Mouse (Mus musculus) gastrocnemius, postnatal 10 days (tissue): ENCODE results near the gene Cyp2c23. TPM values are rescaled to one million over a fixed set of nuclear protein-coding genes. Genes with fewer than 3 reads are reported as not detected.

ENCODE experiments used
- DNase-seq: peaks from one replicate; pipeline ENCODE4 v3.0.0; 2021; ENCODE audit warnings: mixed read lengths
- long read RNA-seq, 2 experiments: library from polyadenylated mRNA; stranded (forward); transcript quantifications; one replicate each; pipeline ENCODE4 v2.0.0; 2021
- total RNA-seq, 2 experiments: library from RNA; stranded (reverse); gene quantifications; 2 replicates each; pipeline ENCODE4 v1.2.3; 2021

Gene Cyp2c23
- not detected for total RNA-seq
- long read RNA-seq, experiment 1 = 0 reads
- long read RNA-seq, experiment 2 = 0 reads

GRCm38 (mm10) chr19:44028972-44029371, at the start of gene Cyp2c23:
Cyp2c23 (minus strand) TSS chr19:44029208.
- no peak for DNase-seq

DNA sequence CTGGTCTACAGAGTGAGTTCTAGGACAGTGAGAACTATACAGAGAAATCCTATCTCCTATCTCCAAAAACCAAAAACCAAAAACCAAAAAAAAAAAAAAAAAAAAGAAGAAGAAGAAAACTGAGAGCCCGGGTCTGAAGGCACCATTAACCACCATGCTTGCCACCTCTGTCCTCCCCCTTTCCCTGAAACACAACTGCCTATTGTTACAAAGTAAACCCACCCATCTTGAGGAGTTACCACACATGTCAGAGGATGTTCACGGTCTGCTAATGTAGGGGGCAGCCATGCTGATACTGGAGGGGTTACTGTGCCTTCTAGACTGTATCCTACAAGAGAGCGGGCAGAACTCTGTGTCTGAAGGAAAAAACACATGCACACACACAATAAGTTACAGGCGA, 48.0 kb upstream of the Cyp2c23 start:
- DNase-seq = no peak

DNA sequence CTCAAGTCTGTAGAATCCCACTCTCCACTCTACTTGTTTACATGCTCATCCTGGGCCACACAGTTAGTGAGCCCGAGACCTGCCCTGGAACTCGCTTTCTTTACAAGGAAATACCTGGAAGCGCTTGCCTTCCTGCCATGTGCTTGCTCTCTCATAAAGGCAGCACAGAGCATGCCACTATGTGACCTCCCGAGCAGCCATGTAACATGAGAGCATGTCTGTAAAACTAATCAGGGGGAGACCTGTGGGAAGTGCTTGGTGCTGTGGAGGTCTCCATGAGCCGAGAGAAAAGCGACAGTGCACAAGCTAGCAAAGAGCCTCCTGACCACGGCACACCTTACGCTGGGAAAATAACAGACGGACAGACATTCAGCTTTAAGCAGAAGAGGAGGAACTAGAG, 47.4 kb upstream of the Cyp2c23 start:
- DNase-seq = no peak

DNA sequence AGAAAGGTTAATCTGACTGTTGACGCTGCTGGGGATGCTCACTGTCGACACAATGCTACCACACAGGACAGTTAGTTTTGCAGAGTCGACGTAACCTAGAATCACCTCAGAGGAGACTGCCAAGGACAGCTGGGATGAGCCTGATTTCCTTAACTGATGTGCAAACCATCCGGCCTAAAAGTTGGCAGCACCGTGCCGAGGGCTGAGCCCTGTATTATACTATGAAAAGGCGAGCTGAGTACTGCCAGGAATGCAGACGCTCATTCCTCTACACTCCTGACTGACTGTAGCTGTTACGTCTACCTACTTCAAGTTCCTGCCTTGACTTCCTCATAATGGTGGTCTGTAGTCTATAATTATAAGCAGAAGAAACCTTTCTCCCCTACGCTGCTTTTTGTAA, 46.0 kb upstream of the Cyp2c23 start:
- DNase-seq = no peak

- no peak for DNase-seq
Measured at GRCm38 (mm10) chr19:44071166-44071565, 42.2 kb upstream of the Cyp2c23 start.

GRCm38 (mm10) chr19:44069914-44070232, 40.9 kb upstream of the Cyp2c23 start:
- no peak for DNase-seq

- DNase-seq = peak; percentile 91
Measured at GRCm38 (mm10) chr19:44069121-44069913, 40.3 kb upstream of the Cyp2c23 start, which contains the start of gene Erlin1. Erlin1 (minus strand) TSS chr19:44069785.

GRCm38 (mm10) chr19:44068232-44068631, 39.2 kb upstream of the Cyp2c23 start:
- DNase-seq = no peak

GRCm38 (mm10) chr19:44067323-44068049, 38.5 kb upstream of the Cyp2c23 start:
- no peak for DNase-seq

- DNase-seq = no peak
Measured at GRCm38 (mm10) chr19:44064734-44065133, 35.7 kb upstream of the Cyp2c23 start.

GRCm38 (mm10) chr19:44063773-44064172, 34.8 kb upstream of the Cyp2c23 start:
- DNase-seq = no peak

GRCm38 (mm10) chr19:44060226-44060625, 31.2 kb upstream of the Cyp2c23 start:
- no peak for DNase-seq

DNA sequence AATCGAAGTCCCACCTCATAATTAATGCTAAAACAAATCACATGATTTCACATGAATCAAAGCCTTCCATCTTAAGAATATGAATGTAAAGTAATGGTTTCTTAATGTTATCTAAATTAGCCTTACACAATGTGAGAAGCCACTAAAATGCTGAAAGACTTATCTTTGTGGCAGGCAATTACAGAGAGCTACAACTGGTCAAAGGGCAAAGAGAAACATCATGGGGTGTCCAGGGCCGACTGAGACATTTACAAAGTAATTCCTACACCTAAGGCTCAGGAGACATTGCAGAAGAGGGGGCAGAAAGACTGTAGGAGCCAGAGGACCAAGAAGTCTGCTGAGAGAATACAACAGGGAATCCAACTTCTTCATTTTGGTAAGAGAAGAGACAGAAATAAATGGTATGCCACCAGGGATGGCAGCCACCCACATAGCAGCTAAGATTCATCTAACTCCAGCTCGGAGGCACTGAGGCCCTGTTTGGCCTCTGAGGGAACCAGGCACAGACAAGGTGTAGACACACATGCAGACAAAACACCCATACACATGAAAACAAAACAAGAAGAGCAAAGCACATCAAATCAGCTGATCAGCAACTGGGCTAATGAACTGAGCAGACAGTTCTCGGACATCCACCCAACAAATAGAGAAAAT, 26.3 kb upstream of the Cyp2c23 start:
- DNase-seq = no peak

DNA sequence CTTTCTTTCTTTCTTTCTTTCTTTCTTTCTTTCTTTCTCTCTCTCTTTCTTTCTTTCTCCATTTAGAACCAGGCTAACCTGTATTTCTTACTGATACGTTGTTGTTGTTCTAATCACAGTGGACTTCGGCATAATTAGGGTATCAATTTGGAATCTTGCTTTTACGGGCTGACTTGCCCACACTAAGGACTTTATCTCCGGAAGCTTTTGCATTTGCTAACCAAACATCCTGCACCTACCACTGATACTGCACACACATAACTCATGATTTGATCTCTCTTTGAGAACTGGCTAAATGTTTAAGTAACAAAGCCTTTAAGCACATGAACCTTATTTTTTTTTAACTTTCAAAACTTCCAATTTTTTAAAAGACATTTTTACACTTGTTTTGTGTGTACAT, 21.4 kb upstream of the Cyp2c23 start:
- DNase-seq = no peak

DNA sequence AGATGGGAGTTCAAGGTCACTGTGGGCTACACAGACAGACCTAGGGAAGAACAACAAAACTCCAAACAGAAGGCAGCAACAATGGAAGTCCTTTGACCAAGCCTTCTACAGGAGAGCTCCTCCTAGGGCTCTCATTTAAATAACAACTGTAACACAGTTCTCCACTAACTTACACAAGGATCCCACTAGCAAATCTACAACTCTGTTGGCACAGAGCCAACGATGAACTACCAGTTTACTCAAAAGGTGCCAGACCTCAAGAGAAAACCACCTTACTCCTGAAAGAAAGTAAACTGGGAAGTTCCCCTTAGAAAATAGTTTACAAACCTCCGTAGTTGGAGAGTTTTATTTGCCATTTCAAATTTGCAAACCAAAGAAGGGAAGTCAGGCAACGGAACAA, 20.3 kb upstream of the Cyp2c23 start:
- DNase-seq = no peak

GRCm38 (mm10) chr19:44045847-44046246, 16.8 kb upstream of the Cyp2c23 start:
- no peak for DNase-seq

DNA sequence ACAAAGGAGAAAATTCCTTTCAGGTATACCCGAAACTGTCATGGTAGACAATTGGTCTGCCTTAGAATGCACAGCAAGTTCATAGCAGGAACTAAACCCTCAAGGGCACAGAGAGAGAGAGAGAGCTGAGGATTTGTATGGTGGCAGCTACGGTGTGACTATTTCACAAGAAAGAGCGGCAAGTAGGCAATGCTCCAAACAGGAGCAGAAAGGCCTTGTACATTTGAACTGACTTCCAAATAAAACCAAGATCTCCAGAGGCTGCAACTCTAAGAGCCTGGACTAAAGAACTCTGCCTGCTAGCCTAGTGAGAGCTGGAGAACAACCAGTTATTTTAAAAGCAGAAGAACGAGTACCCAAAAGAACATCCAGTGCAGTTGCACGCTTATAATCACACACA, 13.1 kb upstream of the Cyp2c23 start:
- no peak for DNase-seq

DNA sequence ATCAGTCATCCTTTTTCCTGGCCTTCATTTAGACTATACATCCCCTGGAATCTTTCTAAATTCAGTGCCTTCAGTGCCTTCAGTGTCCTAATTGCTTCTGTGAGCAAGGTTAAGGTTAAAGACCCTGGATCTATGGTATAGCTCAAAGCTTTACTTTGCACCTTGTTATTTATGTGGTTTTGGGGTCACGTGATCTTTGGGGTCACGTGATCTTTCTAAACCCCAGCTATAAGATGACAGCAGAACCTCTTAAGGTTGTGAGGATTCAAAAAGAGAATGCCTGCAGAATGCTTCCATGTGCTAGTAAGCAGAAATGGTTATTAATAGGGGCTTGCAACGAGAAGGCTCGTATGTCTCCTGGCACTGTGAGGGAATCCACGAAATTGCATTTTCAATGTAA, 4.4 kb upstream of the Cyp2c23 start:
- DNase-seq = no peak

DNA sequence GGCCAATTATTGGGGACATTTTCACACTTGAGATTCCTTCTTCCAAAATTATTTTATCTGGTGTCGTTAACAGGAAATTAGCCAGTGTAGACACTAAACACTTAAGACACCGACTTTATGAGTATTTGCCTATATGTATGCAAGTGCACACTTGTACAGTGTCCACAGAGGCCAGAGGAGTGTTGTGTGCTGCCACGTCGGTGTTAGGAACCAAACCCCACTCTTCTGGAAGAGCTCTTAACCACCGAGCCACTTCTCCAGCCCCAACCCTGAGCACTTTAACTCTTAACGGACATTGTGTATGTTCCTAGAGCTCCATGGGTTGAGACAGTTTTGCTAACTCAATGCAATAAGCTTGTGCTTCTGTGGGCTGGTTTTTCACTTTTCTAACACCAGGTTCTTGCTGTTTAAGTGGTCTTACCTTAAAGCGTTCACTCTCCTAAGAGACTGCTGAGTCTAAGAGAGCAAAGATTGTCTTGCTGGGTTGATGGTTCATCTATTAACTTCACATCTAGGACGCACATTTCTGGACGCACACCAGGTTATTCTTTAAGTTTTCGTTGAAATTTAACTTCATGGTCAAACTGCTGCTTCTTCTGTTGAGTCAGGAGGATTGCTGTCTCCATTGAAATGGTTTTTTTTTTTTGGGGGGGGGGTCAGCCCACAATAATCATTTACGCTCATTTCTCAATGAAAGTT, 3.2 kb upstream of the Cyp2c23 start:
- DNase-seq = no peak

DNA sequence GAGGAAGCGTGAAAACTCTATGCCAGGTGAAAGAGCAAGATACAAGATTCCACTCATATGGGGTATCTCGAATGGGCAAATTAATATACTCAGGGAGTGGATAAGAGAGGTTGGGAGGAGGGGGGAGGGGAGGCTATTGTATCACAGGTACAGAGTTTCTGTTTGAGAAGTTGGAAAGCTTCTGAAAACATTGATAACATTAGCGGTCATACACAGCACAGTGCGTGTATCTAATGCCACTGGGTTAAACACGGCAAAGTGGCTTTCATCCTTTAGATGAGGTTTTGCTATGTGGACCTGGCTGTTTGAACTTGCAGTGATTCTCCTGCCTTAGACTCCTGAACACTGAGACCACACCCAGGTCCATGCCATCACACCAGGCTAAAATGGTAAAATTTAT, 1.0 kb upstream of the Cyp2c23 start:
- no peak for DNase-seq

GRCm38 (mm10) chr19:44026956-44027530, 2.0 kb downstream of the Cyp2c23 start:
- DNase-seq = no peak

GRCm38 (mm10) chr19:44024921-44025585, 4.0 kb downstream of the Cyp2c23 start:
- no peak for DNase-seq
